Mouse (Mus musculus): ENCODE measurements around the gene Ppef1. TPM values are rescaled to one million over a fixed set of nuclear protein-coding genes. Genes with fewer than 3 reads are reported as not detected.

Gene Ppef1
- polyA plus RNA-seq, 2 experiments = not detected

DNA sequence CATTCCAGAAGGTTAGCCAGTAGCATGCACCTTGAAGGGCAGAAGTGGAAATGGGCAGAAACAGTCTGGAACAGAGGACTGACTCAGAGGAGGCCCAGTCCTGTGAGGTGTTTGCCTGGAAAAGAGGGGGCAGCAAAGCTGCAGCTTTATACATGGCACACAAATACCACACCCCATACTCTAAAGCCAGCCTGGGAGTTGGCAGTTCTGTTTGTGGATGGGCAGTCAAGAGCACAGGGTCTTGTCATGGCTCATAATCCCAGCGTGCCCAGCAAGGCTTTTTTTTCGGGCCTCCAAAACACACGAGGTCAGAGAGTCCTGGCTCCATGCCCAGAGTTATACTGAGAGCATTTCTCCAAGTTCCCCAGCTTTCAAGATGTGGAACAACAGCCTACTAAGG lies 134.5 kb downstream of the Ppef1 start:
- Histone ChIP-seq H3K4me1 (replicated peaks; ENCODE audit: control insufficient read depth in 2 of 2, insufficient read depth in 2 of 2, low read length in 1 of 2) (no peaks in the 10 kb centered on the region), H3K27me3 (ENCODE audit: control insufficient read depth, insufficient read depth, low read length) (no peaks in the 10 kb centered on the region), H3K4me3 (ENCODE audit: insufficient read depth in 1 of 2, low read depth in 2 of 2, low read length in 2 of 2) (no peak overlapping the region), H3K4me2 (ENCODE audit: low read depth) (no peak overlapping the region), H3K27ac (no peak overlapping the region), H3K36me3 (replicated peaks; ENCODE audit: control insufficient read depth, insufficient read depth, low read depth) (no peaks in the 10 kb centered on the region), H3K9ac (replicated peaks) (no peak overlapping the region), H3K9me3 (ENCODE audit: control insufficient read depth, low read length) (no peaks in the 10 kb centered on the region)
- DNase-seq (ENCODE audit: low read depth in 3 of 3, low spot score in 3 of 3) (no peak), ATAC-seq (ENCODE audit: insufficient read depth) (no peak)
- WGBS (ENCODE audit: insufficient replicate concordance) = 60% methylated on average over 3 of the region's 3 CpGs
- TF ChIP-seq CTCF (IDR thresholded peaks at IDR 0.05; ENCODE audit: low read depth) = no peak
- TF ChIP-seq EP300 (IDR thresholded peaks at IDR 0.05; ENCODE audit: low read depth) = no peak

- H3K27ac ChIP-seq = no peak overlapping the region
- no peak overlapping the region for H3K9ac ChIP-seq (replicated peaks)
- TF ChIP-seq EP300 (IDR thresholded peaks at IDR 0.05; ENCODE audit: low read depth) (no peak), CTCF (IDR thresholded peaks at IDR 0.05; ENCODE audit: low read depth) (no peak)
- DNase-seq (ENCODE audit: low read depth in 3 of 3, low spot score in 3 of 3) (no peak), ATAC-seq (ENCODE audit: insufficient read depth) (no peak)
- H3K9me3 ChIP-seq (ENCODE audit: control insufficient read depth, low read length) = no peaks in the 10 kb centered on the region
- no peaks in the 10 kb centered on the region for H3K36me3 ChIP-seq (replicated peaks; ENCODE audit: control insufficient read depth, insufficient read depth, low read depth)
- no peak overlapping the region for H3K4me2 ChIP-seq (ENCODE audit: low read depth)
- H3K27me3 ChIP-seq (ENCODE audit: control insufficient read depth, insufficient read depth, low read length) = no peaks in the 10 kb centered on the region
- no peaks in the 10 kb centered on the region for H3K4me1 ChIP-seq (replicated peaks; ENCODE audit: control insufficient read depth in 2 of 2, insufficient read depth in 2 of 2, low read length in 1 of 2)
- 42% methylated on average over 3 of the region's 3 CpGs for WGBS (ENCODE audit: insufficient replicate concordance)
- H3K4me3 ChIP-seq (ENCODE audit: insufficient read depth in 1 of 2, low read depth in 2 of 2, low read length in 2 of 2) = no peak overlapping the region
Measured at GRCm38 (mm10) chrX:160598562-160599458, 136.8 kb downstream of the Ppef1 start.

DNA sequence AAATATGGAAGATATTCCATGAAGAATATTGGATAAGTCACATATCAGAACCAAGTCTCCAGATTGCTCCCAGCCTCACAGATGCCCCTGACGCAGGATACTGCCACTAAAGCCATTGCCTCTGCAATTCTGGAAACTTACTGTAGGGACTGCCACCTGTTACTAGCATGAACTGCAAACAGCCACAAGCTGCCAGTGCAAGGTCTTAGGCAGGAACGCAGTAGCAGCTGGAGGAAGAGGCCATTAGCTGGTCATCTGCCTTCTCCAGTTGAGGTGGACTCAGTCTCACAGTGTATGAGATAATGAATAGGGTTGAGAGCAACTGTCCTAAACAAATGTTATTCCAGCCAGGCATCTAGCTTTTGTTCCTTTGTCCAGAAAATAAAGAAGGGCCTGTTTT lies 137.5 kb downstream of the Ppef1 start:
- H3K9ac ChIP-seq (replicated peaks) = no peak overlapping the region
- ATAC-seq (ENCODE audit: insufficient read depth) (no peak), DNase-seq (ENCODE audit: low read depth in 3 of 3, low spot score in 3 of 3) (no peak)
- WGBS (ENCODE audit: insufficient replicate concordance) = 65% methylated on average over 2 of the region's 2 CpGs
- no peak overlapping the region for H3K4me2 ChIP-seq (ENCODE audit: low read depth)
- no peaks in the 10 kb centered on the region for H3K27me3 ChIP-seq (ENCODE audit: control insufficient read depth, insufficient read depth, low read length)
- H3K4me1 ChIP-seq (replicated peaks; ENCODE audit: control insufficient read depth in 2 of 2, insufficient read depth in 2 of 2, low read length in 1 of 2) = no peaks in the 10 kb centered on the region
- no peak overlapping the region for H3K27ac ChIP-seq
- no peaks in the 10 kb centered on the region for H3K36me3 ChIP-seq (replicated peaks; ENCODE audit: control insufficient read depth, insufficient read depth, low read depth)
- no peak overlapping the region for H3K4me3 ChIP-seq (ENCODE audit: insufficient read depth in 1 of 2, low read depth in 2 of 2, low read length in 2 of 2)
- no peaks in the 10 kb centered on the region for H3K9me3 ChIP-seq (ENCODE audit: control insufficient read depth, low read length)
- TF ChIP-seq EP300 (IDR thresholded peaks at IDR 0.05; ENCODE audit: low read depth) (no peak), CTCF (IDR thresholded peaks at IDR 0.05; ENCODE audit: low read depth) (no peak)

DNA sequence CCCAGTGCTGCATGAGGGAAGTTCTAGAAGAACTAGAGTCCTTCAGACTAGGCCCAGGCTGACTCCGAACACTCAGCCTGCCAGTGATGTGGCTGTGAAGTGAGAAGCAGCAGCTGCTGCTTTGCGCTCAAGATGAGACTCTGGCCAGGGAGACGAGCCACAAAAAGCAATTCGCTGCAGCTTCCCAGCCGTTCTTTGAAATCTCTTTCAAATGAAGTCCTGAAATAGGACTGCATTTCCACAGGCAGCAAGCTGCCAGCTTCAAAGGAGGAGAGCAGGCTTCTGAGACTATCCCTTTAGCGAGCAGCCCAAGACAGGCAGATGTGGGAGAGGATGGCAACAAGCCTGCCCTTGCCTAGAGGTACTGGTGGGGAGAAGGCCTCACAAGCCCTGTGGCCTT lies 142.6 kb downstream of the Ppef1 start:
- TF ChIP-seq EP300 (IDR thresholded peaks at IDR 0.05; ENCODE audit: low read depth) = no peak
- TF ChIP-seq CTCF (IDR thresholded peaks at IDR 0.05; ENCODE audit: low read depth) = no peak
- no peaks in the 10 kb centered on the region for H3K9me3 ChIP-seq (ENCODE audit: control insufficient read depth, low read length)
- no peaks in the 10 kb centered on the region for H3K36me3 ChIP-seq (replicated peaks; ENCODE audit: control insufficient read depth, insufficient read depth, low read depth)
- ATAC-seq (ENCODE audit: insufficient read depth) (no peak), DNase-seq (ENCODE audit: low read depth in 3 of 3, low spot score in 3 of 3) (no peak)
- no peaks in the 10 kb centered on the region for H3K4me1 ChIP-seq (replicated peaks; ENCODE audit: control insufficient read depth in 2 of 2, insufficient read depth in 2 of 2, low read length in 1 of 2)
- H3K9ac ChIP-seq (replicated peaks) = no peak overlapping the region
- H3K4me2 ChIP-seq (ENCODE audit: low read depth) = no peak overlapping the region
- H3K27ac ChIP-seq = no peak overlapping the region
- WGBS (ENCODE audit: insufficient replicate concordance) = 79% methylated on average over 6 of the region's 6 CpGs
- H3K27me3 ChIP-seq (ENCODE audit: control insufficient read depth, insufficient read depth, low read length) = no peaks in the 10 kb centered on the region
- no peak overlapping the region for H3K4me3 ChIP-seq (ENCODE audit: insufficient read depth in 1 of 2, low read depth in 2 of 2, low read length in 2 of 2)

DNA sequence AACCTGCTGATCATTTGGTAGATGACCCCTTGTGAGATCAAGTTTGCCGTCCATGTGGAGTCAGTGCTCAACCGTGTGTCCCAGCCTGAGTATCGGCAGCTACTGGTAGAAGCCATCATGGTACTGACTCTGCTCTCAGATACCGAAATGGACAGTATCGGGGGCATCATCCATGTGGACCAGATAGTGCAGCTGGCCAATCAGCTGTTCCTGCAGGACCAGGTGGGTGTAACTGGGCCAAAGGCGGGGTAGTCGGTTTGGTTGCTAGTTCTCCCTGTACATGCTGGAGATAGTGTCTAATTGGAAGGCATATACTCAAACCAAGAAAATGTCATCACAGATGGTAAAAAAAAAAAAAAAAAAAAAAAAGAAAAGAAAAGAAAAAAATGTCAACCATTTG lies 145.4 kb downstream of the Ppef1 start:
- no peak for DNase-seq (ENCODE audit: low read depth in 3 of 3, low spot score in 3 of 3)
- no peaks in the 10 kb centered on the region for H3K27me3 ChIP-seq (ENCODE audit: control insufficient read depth, insufficient read depth, low read length)
- ATAC-seq (ENCODE audit: insufficient read depth) = no peak

More for the DNA sequence above, 145.4 kb downstream of the Ppef1 start:
- TF ChIP-seq CTCF (IDR thresholded peaks at IDR 0.05; ENCODE audit: low read depth) = no peak
- no peak for TF ChIP-seq EP300 (IDR thresholded peaks at IDR 0.05; ENCODE audit: low read depth)
- H3K9me3 ChIP-seq (ENCODE audit: control insufficient read depth, low read length) = no peaks in the 10 kb centered on the region
- H3K36me3 ChIP-seq (replicated peaks; ENCODE audit: control insufficient read depth, insufficient read depth, low read depth) = no peaks in the 10 kb centered on the region
- no peak overlapping the region for H3K4me3 ChIP-seq (ENCODE audit: insufficient read depth in 1 of 2, low read depth in 2 of 2, low read length in 2 of 2)
- 83% methylated on average over 7 of the region's 7 CpGs for WGBS (ENCODE audit: insufficient replicate concordance)
- no peak overlapping the region for H3K27ac ChIP-seq
- H3K4me1 ChIP-seq (replicated peaks; ENCODE audit: control insufficient read depth in 2 of 2, insufficient read depth in 2 of 2, low read length in 1 of 2) = no peaks in the 10 kb centered on the region
- H3K4me2 ChIP-seq (ENCODE audit: low read depth) = no peak overlapping the region
- no peak overlapping the region for H3K9ac ChIP-seq (replicated peaks)
